Comparison of ENCODE assay signal across 18 mouse cellular contexts in the genomic region with DNA sequence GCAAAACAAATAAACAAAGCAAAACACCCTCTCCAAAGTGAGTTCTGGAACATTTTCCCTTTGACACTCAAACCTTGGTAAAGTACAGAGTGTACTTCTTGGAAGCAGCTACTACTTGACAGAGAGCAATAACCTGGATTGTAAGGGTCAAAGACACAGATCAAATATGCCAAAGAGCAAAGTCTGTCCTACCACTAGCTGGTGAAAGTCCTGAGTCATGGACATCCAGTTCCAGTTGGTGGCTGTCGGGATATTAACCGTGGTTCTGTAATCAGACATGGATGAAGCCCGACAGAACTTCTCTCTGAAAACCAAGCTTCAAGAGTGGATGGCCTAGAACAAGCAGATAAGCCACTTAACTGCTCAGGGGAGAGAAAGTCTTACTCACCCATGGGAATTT. TPM values are rescaled to one million over a fixed set of nuclear protein-coding genes. Genes with fewer than 3 reads are reported as not detected.
DNase-seq lines count a peak whose midpoint lies in the region; ATAC-seq and TF ChIP-seq lines count a peak whose summit lies in the region.
"Had no signal": no experiment of that assay in that cellular context is flagged by ENCODE, and none has a peak within 500 bp of the region (broad histone marks: within the 10 kb centered on the region; RNA-seq: fewer than 3 reads in every experiment).

No protein-coding gene starts in this region.

- 60% methylated on average over 3 of the region's 3 CpGs for WGBS in kidney, adult 2 months
- WGBS in kidney, embryonic 14.5 days, result 88% methylated on average over 3 of the region's 3 CpGs
- 46% methylated on average over 3 of the region's 3 CpGs for WGBS in liver, embryonic 16.5 days (ENCODE audit: insufficient replicate concordance)
- WGBS in liver, embryonic 11.5 days, result 86% methylated on average over 3 of the region's 3 CpGs

- no peak overlapping the region for H3K9ac ChIP-seq in kidney, embryonic 14.5 days (ENCODE audit: low read depth, low read length)
- H3K9ac ChIP-seq in liver, embryonic 16.5 days (ENCODE audit: low read depth, low read length), result no peak overlapping the region
- no peak overlapping the region for H3K9ac ChIP-seq in liver, embryonic 11.5 days (ENCODE audit: low read depth, low read length)
- H3K9ac ChIP-seq: forebrain, embryonic 13.5 days; forebrain, postnatal 0 days; heart, embryonic 12.5 days had no signal

- peak overlapping the region; percentile 90 for H3K27ac ChIP-seq in kidney, adult 2 months (ENCODE audit: insufficient read depth, low read depth, low read length)
- no peak overlapping the region for H3K27ac ChIP-seq in kidney, embryonic 14.5 days (ENCODE audit: low read depth, low read length)
- H3K27ac ChIP-seq in liver, embryonic 16.5 days (ENCODE audit: low read length), result no peak overlapping the region
- no peak overlapping the region for H3K27ac ChIP-seq in liver, embryonic 11.5 days (ENCODE audit: low read depth, low read length)
- H3K27ac ChIP-seq: embryonic facial prominence, embryonic 10.5 days; forebrain, embryonic 13.5 days; gastrocnemius, adult 2 months; hindbrain, embryonic 10.5 days had no signal

- H3K36me3 ChIP-seq in kidney, adult 2 months (ENCODE audit: control insufficient read depth, insufficient read depth, low read length), result no peaks in the 10 kb centered on the region
- H3K36me3 ChIP-seq in kidney, embryonic 14.5 days (ENCODE audit: control insufficient read depth, insufficient read depth, low read length), result no peaks in the 10 kb centered on the region
- H3K36me3 ChIP-seq in liver, embryonic 16.5 days (ENCODE audit: control insufficient read depth, insufficient read depth), result no peaks in the 10 kb centered on the region
- no peaks in the 10 kb centered on the region for H3K36me3 ChIP-seq in liver, embryonic 11.5 days (ENCODE audit: control insufficient read depth, insufficient read depth, low read length)
- H3K36me3 ChIP-seq: embryonic facial prominence, embryonic 10.5 days; heart, embryonic 12.5 days; hindbrain, embryonic 10.5 days had no signal

- H3K27me3 ChIP-seq in kidney, adult 2 months (replicated peaks; ENCODE audit: control insufficient read depth, insufficient read depth, low read length), result no peaks in the 10 kb centered on the region
- H3K27me3 ChIP-seq in kidney, embryonic 14.5 days (ENCODE audit: control insufficient read depth, insufficient read depth, low read length), result no peaks in the 10 kb centered on the region
- no peaks in the 10 kb centered on the region for H3K27me3 ChIP-seq in liver, embryonic 16.5 days (ENCODE audit: control insufficient read depth, insufficient read depth, low read depth, low read length)
- no peaks in the 10 kb centered on the region for H3K27me3 ChIP-seq in liver, embryonic 11.5 days (replicated peaks; ENCODE audit: control insufficient read depth, insufficient read depth, low read length)
- H3K27me3 ChIP-seq: forebrain, embryonic 13.5 days; heart, embryonic 12.5 days had no signal

- no peak for ATAC-seq in kidney, embryonic 14.5 days (ENCODE audit: low FRiP score, low TSS enrichment)
- 0 out of 2 replicates have a peak, but pooled peaks have one; percentile 37 for ATAC-seq in liver, embryonic 16.5 days (ENCODE audit: low read depth)
- no peak for ATAC-seq in liver, embryonic 11.5 days (replicated peaks; ENCODE audit: low FRiP score)
- ATAC-seq: forebrain, embryonic 13.5 days; forebrain, postnatal 0 days had no signal

- no peak for TF ChIP-seq CTCF in kidney, adult 2 months (conservative IDR thresholded peaks at IDR 0.05; ENCODE audit: insufficient read depth, insufficient read length, low read depth, low read length)

- peaks cover 5% of the 10 kb centered on the region; the same call in 1 of the 2 replicates for H3K4me1 ChIP-seq in kidney, adult 2 months (ENCODE audit: control insufficient read depth, insufficient read depth, low read length)
- H3K4me1 ChIP-seq in kidney, embryonic 14.5 days (ENCODE audit: control insufficient read depth, insufficient read depth, low read length), result no peaks in the 10 kb centered on the region
- H3K4me1 ChIP-seq in liver, embryonic 16.5 days (ENCODE audit: control insufficient read depth, low read depth, low read length), result no peaks in the 10 kb centered on the region
- H3K4me1 ChIP-seq in liver, embryonic 11.5 days (replicated peaks; ENCODE audit: control insufficient read depth, insufficient read depth, low read length), result no peaks in the 10 kb centered on the region
- H3K4me1 ChIP-seq: embryonic facial prominence, embryonic 10.5 days; forebrain, embryonic 13.5 days; heart, embryonic 12.5 days; hindbrain, embryonic 10.5 days had no signal

- no peaks in the 10 kb centered on the region for H3K9me3 ChIP-seq in kidney, embryonic 14.5 days (ENCODE audit: control insufficient read depth, low read length)
- no peaks in the 10 kb centered on the region for H3K9me3 ChIP-seq in liver, embryonic 16.5 days (replicated peaks; ENCODE audit: control insufficient read depth, low read length)
- H3K9me3 ChIP-seq in liver, embryonic 11.5 days (ENCODE audit: control insufficient read depth, low read length), result no peaks in the 10 kb centered on the region
- H3K9me3 ChIP-seq: embryonic facial prominence, embryonic 10.5 days; forebrain, embryonic 13.5 days; heart, embryonic 12.5 days; hindbrain, embryonic 10.5 days had no signal

- H3K4me2 ChIP-seq in kidney, embryonic 14.5 days (replicated peaks; ENCODE audit: low read depth, low read length), result no peak overlapping the region
- H3K4me2 ChIP-seq in liver, embryonic 16.5 days (ENCODE audit: low read depth, low read length), result no peak overlapping the region
- H3K4me2 ChIP-seq in liver, embryonic 11.5 days, result no peak overlapping the region
- H3K4me2 ChIP-seq: forebrain, embryonic 13.5 days; heart, embryonic 12.5 days had no signal

- TF ChIP-seq POLR2A in kidney, adult 2 months (IDR thresholded peaks at IDR 0.05; ENCODE audit: low read depth, low read length), result no peak

- DNase-seq in kidney, adult 2 months, result peak; percentile 91
- no peak for DNase-seq in liver, embryonic 11.5 days (ENCODE audit: low spot score)
- DNase-seq in kidney, postnatal 25 days, result peak; percentile 47 to 81
- DNase-seq in urinary bladder, adult 18-20 months (ENCODE audit: low spot score in 2 of 2), result no peak
- DNase-seq: adrenal gland, adult 2 months; adrenal gland, postnatal 25 days; cerebellum, adult 2 months; cerebellum, postnatal 10 days; forebrain, postnatal 0 days; gastrocnemius, adult 2 months; gastrocnemius, postnatal 25 days had no signal

- no peak overlapping the region for H3K4me3 ChIP-seq in kidney, adult 2 months (ENCODE audit: insufficient read depth, low read depth, low read length)
- H3K4me3 ChIP-seq in kidney, embryonic 14.5 days (ENCODE audit: low read length), result no peak overlapping the region
- H3K4me3 ChIP-seq in liver, embryonic 16.5 days (ENCODE audit: low read depth, low read length), result no peak overlapping the region
- H3K4me3 ChIP-seq in liver, embryonic 11.5 days (ENCODE audit: low read depth, low read length), result no peak overlapping the region
- H3K4me3 ChIP-seq: embryonic facial prominence, embryonic 10.5 days; forebrain, embryonic 13.5 days; gastrocnemius, adult 2 months; heart, embryonic 12.5 days; hindbrain, embryonic 10.5 days had no signal

RNA-seq across cellular contexts. Expression of a gene that starts 21.9 kb away (rescaled TPM):
- not detected in 2 replicates for polyA plus RNA-seq in kidney, adult 2 months (2012; rRNA removed)
- not detected in 2 replicates for polyA plus RNA-seq in kidney, embryonic 14.5 days (2014; fragmentation: Nextera tagmentation; extraction: Ambion mirVana)
- polyA plus RNA-seq in liver, embryonic 16.5 days (2015; fragmentation: Nextera tagmentation; extraction: Ambion mirVana), result not detected in 2 replicates
- not detected in 2 replicates for polyA plus RNA-seq in liver, embryonic 11.5 days (2014; fragmentation: Nextera tagmentation; extraction: Ambion mirVana)
- polyA plus RNA-seq: adrenal gland, adult 2 months; cerebellum, adult 2 months; forebrain, embryonic 13.5 days; forebrain, postnatal 0 days; heart, embryonic 12.5 days; heart, embryonic 16.5 days; hindbrain, embryonic 10.5 days had no signal

RNA-seq across cellular contexts. Expression of a gene that starts 52.7 kb away (rescaled TPM):
- 10.4 and 11.2 TPM in 2 replicates for polyA plus RNA-seq in kidney, adult 2 months (2012; rRNA removed)
- 55.0 and 89.8 TPM in 2 replicates for polyA plus RNA-seq in kidney, embryonic 14.5 days (2014; fragmentation: Nextera tagmentation; extraction: Ambion mirVana)
- polyA plus RNA-seq in liver, embryonic 16.5 days (2015; fragmentation: Nextera tagmentation; extraction: Ambion mirVana), result 19.1 and 19.8 TPM in 2 replicates
- 88.1 and 94.4 TPM in 2 replicates for polyA plus RNA-seq in liver, embryonic 11.5 days (2014; fragmentation: Nextera tagmentation; extraction: Ambion mirVana)

Comparison
In these comparisons a context has a peak if more than half of its experiments do, and no peak if none do; other contexts are left out.
1. DNase-seq: peak in kidney, adult 2 months (single experiment) and kidney, postnatal 25 days (2 of 2); none in liver, embryonic 11.5 days (single experiment) and urinary bladder, adult 18-20 months (0 of 2).